Mouse (Mus musculus) hindbrain, embryonic 15.5 days (tissue): ENCODE results near the gene Cdk1. TPM values are rescaled to one million over a fixed set of nuclear protein-coding genes. Genes with fewer than 3 reads are reported as not detected.

ENCODE experiments used
- ATAC-seq: fragments of 200-750 bp; cut with Nextera tagmentation; 2 replicates; pipeline ENCODE4 v1.8.0; 2017; ENCODE audit warnings: low read depth, moderate number of reproducible peaks, moderate TSS enrichment; ENCODE audit not compliant: low FRiP score
- H3K27ac ChIP-seq: fragments of 300-500 bp; sonication (generic); replicated peaks from 2 replicates; pipeline ENCODE4 v1.5.1; 2015; ENCODE audit warnings: mild to moderate bottlenecking, inconsistent platforms
- H3K27me3 ChIP-seq: fragments of 300-500 bp; sonication (generic); 2 replicates; pipeline ENCODE4 v1.6.1; 2015; ENCODE audit warnings: control low read depth, inconsistent platforms
- H3K36me3 ChIP-seq: fragments of 300-500 bp; sonication (generic); 2 replicates; pipeline ENCODE4 v1.6.1; 2015; ENCODE audit warnings: control low read depth, inconsistent platforms
- H3K4me1 ChIP-seq: fragments of 300-500 bp; sonication (generic); replicated peaks from 2 replicates; pipeline ENCODE4 v1.6.1; 2015; ENCODE audit warnings: control low read depth, inconsistent platforms
- H3K4me2 ChIP-seq: fragments of 300-500 bp; sonication (generic); 2 replicates; pipeline ENCODE4 v1.6.1; 2015; ENCODE audit warnings: moderate library complexity, mild to moderate bottlenecking, inconsistent platforms
- H3K4me3 ChIP-seq: fragments of 300-500 bp; sonication (generic); 2 replicates; pipeline ENCODE4 v1.5.1; 2015; ENCODE audit warnings: mild to moderate bottlenecking, inconsistent platforms
- H3K9ac ChIP-seq: fragments of 300-500 bp; sonication (generic); 2 replicates; pipeline ENCODE4 v1.6.1; 2015; ENCODE audit warnings: inconsistent platforms
- H3K9me3 ChIP-seq: fragments of 300-500 bp; sonication (generic); 2 replicates; pipeline ENCODE4 v1.6.1; 2016; ENCODE audit warnings: control low read depth, inconsistent platforms
- WGBS: fragments of 180-500 bp; shearing (Covaris S2); methylation state at CpG from one replicate; pipeline ENCODE4 v1.1.7; 2015; 5-methylcytosine and 5-hydroxymethylcytosine counted together
- polyA plus RNA-seq: library from polyadenylated mRNA; unstranded; fragments of >200 nt; fragmentation: Nextera tagmentation; extraction: Ambion mirVana; gene quantifications from 2 replicates; pipeline ENCODE4 v1.2.1, GENCODE M21; 2015

Gene Cdk1
- polyA plus RNA-seq, 1 experiment from 2014 or later = 77.9 TPM

- Histone ChIP-seq H3K9ac (no peak overlapping the region), H3K4me3 (no peak overlapping the region), H3K4me1 (no peaks in the 10 kb centered on the region), H3K27me3 (no peaks in the 10 kb centered on the region), H3K9me3 (no peaks in the 10 kb centered on the region), H3K36me3 (no peaks in the 10 kb centered on the region), H3K27ac (no peak overlapping the region), H3K4me2 (no peak overlapping the region)
- ATAC-seq = no peak
- 88% methylated on average over 7 of the region's 7 CpGs for WGBS
Observed at GRCm38 (mm10) chr10:69299985-69300384, 52.8 kb downstream of the Cdk1 start.

- WGBS = 86% methylated on average over 9 of the region's 9 CpGs
- Histone ChIP-seq H3K4me1 (no peaks in the 10 kb centered on the region), H3K9ac (no peak overlapping the region), H3K4me3 (no peak overlapping the region), H3K36me3 (no peaks in the 10 kb centered on the region), H3K27me3 (no peaks in the 10 kb centered on the region), H3K27ac (no peak overlapping the region), H3K9me3 (no peaks in the 10 kb centered on the region), H3K4me2 (no peak overlapping the region)
- no peak for ATAC-seq
Observed at GRCm38 (mm10) chr10:69295919-69296318, 56.8 kb downstream of the Cdk1 start.

DNA sequence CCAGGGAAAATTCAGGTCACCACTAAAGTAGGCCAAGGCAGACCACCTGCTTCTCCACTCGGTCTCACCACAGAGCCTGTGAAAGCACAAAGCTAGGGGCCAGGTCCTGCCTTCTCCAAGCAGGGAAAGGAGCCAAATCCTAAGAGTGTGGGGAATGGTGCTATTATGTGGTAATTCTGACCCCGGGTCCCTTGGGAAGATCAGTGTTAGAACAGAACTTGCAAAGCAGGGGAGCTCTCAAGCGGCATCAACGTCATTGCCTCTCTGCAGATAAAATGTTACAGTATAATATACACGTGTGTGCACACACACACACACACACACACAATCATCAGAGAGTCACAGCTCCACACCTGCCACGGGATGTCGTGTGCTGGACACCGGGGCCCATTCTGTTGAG is 62.0 kb downstream of the Cdk1 start:
- H3K4me3 ChIP-seq = no peak overlapping the region
- 91% methylated on average over 8 of the region's 8 CpGs for WGBS
- no peak overlapping the region for H3K4me2 ChIP-seq
- peaks cover 11% of the 10 kb centered on the region for H3K36me3 ChIP-seq
- ATAC-seq = no peak
- no peaks in the 10 kb centered on the region for H3K4me1 ChIP-seq
- no peak overlapping the region for H3K27ac ChIP-seq
- no peaks in the 10 kb centered on the region for H3K27me3 ChIP-seq
- H3K9me3 ChIP-seq = no peaks in the 10 kb centered on the region
- H3K9ac ChIP-seq = no peak overlapping the region

GRCm38 (mm10) chr10:69288720-69289119 is 64.0 kb downstream of the Cdk1 start:
- Histone ChIP-seq H3K4me1 (no peaks in the 10 kb centered on the region), H3K4me3 (no peak overlapping the region), H3K27ac (no peak overlapping the region), H3K9me3 (no peaks in the 10 kb centered on the region), H3K27me3 (no peaks in the 10 kb centered on the region), H3K4me2 (no peak overlapping the region), H3K9ac (no peak overlapping the region), H3K36me3 (peaks cover 21% of the 10 kb centered on the region)
- no peak for ATAC-seq
- 94% methylated on average over 6 of the region's 6 CpGs for WGBS

DNA sequence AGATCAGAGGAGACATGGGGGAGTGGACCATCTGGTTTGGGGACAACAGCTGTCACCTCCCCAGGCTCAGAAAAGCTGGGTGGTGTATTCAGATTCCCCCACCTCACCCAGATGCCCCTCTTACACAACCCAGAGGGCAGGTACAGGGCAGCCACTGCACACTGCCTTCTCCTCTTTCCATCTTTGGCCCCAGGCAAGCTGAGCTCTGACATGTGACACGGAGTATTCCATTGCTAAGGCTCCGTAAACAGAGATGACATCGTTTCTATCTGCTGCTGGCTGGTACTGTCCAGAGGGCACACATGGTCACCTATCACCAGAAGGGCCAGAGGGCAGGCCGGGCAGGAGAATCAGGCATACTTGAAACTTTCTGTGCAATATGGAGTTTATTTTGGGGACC is 64.7 kb downstream of the Cdk1 start:
- Histone ChIP-seq H3K27me3 (no peaks in the 10 kb centered on the region), H3K4me3 (no peak overlapping the region), H3K4me1 (no peaks in the 10 kb centered on the region), H3K9me3 (no peaks in the 10 kb centered on the region), H3K4me2 (no peak overlapping the region), H3K27ac (no peak overlapping the region), H3K36me3 (peaks cover 21% of the 10 kb centered on the region), H3K9ac (no peak overlapping the region)
- WGBS = 94% methylated on average over 4 of the region's 4 CpGs
- ATAC-seq = no peak

DNA sequence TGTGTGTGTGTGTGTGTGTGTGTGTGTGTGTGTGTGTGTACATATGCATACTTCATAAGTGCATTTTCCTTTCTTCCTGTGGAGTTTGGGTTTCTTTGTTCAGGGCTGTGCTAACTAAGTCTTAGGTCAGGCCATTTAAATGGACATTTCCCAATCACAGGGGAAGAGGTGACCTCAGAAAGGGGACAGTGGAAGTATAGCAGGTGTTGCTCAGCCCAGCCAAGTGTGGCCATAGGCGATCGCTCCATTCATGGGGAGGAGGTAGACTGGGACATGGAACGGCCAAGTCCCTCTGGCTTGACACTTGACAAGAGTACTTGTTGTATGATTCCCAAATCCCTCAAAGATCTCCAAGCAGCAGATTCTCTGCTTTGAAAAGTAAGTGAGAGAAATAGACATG is 65.8 kb downstream of the Cdk1 start:
- no peaks in the 10 kb centered on the region for H3K27me3 ChIP-seq

More for the DNA sequence above, 65.8 kb downstream of the Cdk1 start:
- Histone ChIP-seq H3K4me3 (no peak overlapping the region), H3K9ac (no peak overlapping the region), H3K27ac (no peak overlapping the region), H3K4me2 (no peak overlapping the region), H3K36me3 (peaks cover 21% of the 10 kb centered on the region), H3K4me1 (no peaks in the 10 kb centered on the region), H3K9me3 (no peaks in the 10 kb centered on the region)
- WGBS = 98% methylated on average over 3 of the region's 3 CpGs
- no peak for ATAC-seq

Other genes with a start within 250 kb of the Cdk1 start
- 16.4 and 18.8 TPM in 2 replicates for gene Rhobtb1, start 201.5 kb downstream of the Cdk1 start, polyA plus RNA-seq
- 1.2 and 1.4 TPM in 2 replicates for gene A930033H14Rik, start 139.8 kb downstream of the Cdk1 start, polyA plus RNA-seq
- 76.6 and 86.4 TPM in 2 replicates for gene Ank3, start 45.8 kb upstream of the Cdk1 start, polyA plus RNA-seq